Mouse (Mus musculus) intestine, embryonic 15.5 days (tissue): ENCODE data around the gene Runx1. TPM values are rescaled to one million over a fixed set of nuclear protein-coding genes. Genes with fewer than 3 reads are reported as not detected.

Experiments
- ATAC-seq: fragments of 200-750 bp; cut with Nextera tagmentation; 2 replicates; pipeline ENCODE4 v1.8.0; 2017; ENCODE audit warnings: moderate TSS enrichment, moderate library complexity
- H3K27ac ChIP-seq: fragments of 300-500 bp; sonication (generic); 2 replicates; pipeline ENCODE4 v1.5.1; 2015; ENCODE audit warnings: mild to moderate bottlenecking, inconsistent platforms
- H3K27me3 ChIP-seq: fragments of 300-500 bp; sonication (generic); replicated peaks from 2 replicates; pipeline ENCODE4 v1.6.1; 2015; ENCODE audit warnings: inconsistent platforms
- H3K36me3 ChIP-seq: fragments of 300-500 bp; sonication (generic); 2 replicates; pipeline ENCODE4 v1.6.1; 2015; ENCODE audit warnings: inconsistent platforms
- H3K4me1 ChIP-seq: fragments of 300-500 bp; sonication (generic); replicated peaks from 2 replicates; pipeline ENCODE4 v1.6.1; 2015; ENCODE audit warnings: inconsistent platforms
- H3K4me2 ChIP-seq: fragments of 300-500 bp; sonication (generic); replicated peaks from 2 replicates; pipeline ENCODE4 v1.6.1; 2015; ENCODE audit warnings: mild to moderate bottlenecking, inconsistent platforms
- H3K4me3 ChIP-seq: fragments of 300-500 bp; sonication (generic); replicated peaks from 2 replicates; pipeline ENCODE4 v1.5.1; 2015; ENCODE audit warnings: inconsistent platforms
- H3K9ac ChIP-seq: fragments of 300-500 bp; sonication (generic); 2 replicates; pipeline ENCODE4 v1.6.1; 2015; ENCODE audit warnings: inconsistent platforms
- H3K9me3 ChIP-seq: fragments of 300-500 bp; sonication (generic); 2 replicates; pipeline ENCODE4 v1.6.1; 2016; ENCODE audit warnings: inconsistent platforms
- WGBS: fragments of 180-500 bp; shearing (Covaris S2); methylation state at CpG from one replicate; pipeline ENCODE4 v1.1.7; 2015; 5-methylcytosine and 5-hydroxymethylcytosine counted together
- polyA plus RNA-seq: library from polyadenylated mRNA; unstranded; fragments of >200 nt; fragmentation: Nextera tagmentation; extraction: Ambion mirVana; gene quantifications from 2 replicates; pipeline ENCODE4 v1.2.1, GENCODE M21; 2015

Runx1 gene
- polyA plus RNA-seq, 1 experiment from 2014 or later = 2.5 TPM

DNA sequence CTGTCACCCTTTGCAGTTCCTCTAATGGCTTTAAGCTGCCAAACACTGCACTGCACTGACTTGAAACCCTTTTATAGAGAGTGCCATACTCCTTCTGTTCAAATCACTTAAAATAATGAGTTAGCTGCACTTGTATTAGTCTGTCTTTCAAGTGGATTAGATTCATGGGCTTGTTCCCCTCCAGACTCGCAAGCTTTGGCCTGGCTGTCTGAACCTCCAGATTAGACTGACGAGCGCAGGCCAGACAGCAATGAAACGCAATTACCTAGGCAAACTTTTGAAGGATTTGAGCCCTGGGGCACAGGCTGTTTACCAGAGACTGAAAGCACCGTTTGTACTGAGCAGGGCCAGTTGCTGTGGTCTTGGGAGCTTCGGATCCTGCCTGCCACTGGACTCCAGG, 198.7 kb downstream of the Runx1 start:
- Histone ChIP-seq H3K27ac (no peak overlapping the region), H3K4me3 (no peak overlapping the region), H3K4me1 (peaks cover 19% of the 10 kb centered on the region), H3K4me2 (no peak overlapping the region), H3K27me3 (no peaks in the 10 kb centered on the region), H3K9me3 (no peaks in the 10 kb centered on the region), H3K36me3 (no peaks in the 10 kb centered on the region), H3K9ac (no peak overlapping the region)
- 45% methylated on average over 6 of the region's 6 CpGs for WGBS
- ATAC-seq = no peak

DNA sequence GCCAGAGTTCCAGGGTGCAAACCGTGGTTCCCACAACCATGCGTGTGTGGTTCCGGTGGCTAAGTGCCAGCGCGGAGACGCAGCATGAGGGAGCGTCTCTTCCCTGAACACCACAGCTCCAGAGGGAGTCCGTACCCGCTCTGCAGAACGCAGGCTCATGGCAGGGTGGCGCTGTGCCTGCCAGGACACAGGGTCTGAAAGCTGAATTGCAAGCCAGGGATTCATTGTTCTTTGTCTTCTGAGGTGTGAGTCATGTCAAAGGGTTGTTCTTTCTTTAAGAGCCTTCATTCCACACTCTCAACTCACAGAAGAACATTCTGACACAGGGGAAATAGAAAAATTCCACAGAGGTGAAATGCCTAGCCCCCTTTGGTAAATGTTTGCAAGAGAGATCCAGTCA, 202.0 kb downstream of the Runx1 start:
- 90% methylated on average over 11 of the region's 11 CpGs for WGBS
- Histone ChIP-seq H3K4me2 (no peak overlapping the region), H3K27ac (no peak overlapping the region), H3K36me3 (no peaks in the 10 kb centered on the region), H3K27me3 (no peaks in the 10 kb centered on the region), H3K9me3 (no peaks in the 10 kb centered on the region), H3K9ac (no peak overlapping the region), H3K4me3 (no peak overlapping the region), H3K4me1 (no peaks in the 10 kb centered on the region)
- no peak for ATAC-seq

DNA sequence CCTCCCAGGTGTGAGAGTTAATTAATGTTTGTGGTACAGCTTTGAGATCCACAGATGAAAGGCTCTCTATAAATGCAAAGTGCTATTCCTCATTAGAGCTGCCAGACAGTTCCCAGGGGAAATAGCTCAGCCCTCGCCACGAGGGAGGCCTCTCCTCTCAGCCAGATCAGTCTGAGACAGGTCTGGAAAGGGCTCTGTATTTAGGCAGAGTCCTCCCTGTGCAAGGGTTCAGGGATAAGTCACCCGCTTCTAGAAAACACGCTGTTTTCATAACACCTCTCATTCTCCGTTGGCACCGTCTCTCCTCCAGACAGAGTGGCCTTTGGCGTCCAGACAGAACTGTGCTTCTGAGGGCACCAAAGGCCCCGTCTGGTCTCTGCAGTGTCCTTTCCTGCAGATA, 204.1 kb downstream of the Runx1 start:
- ATAC-seq = no peak
- Histone ChIP-seq H3K4me2 (no peak overlapping the region), H3K36me3 (no peaks in the 10 kb centered on the region), H3K27ac (no peak overlapping the region), H3K4me3 (no peak overlapping the region), H3K27me3 (no peaks in the 10 kb centered on the region), H3K9ac (no peak overlapping the region), H3K9me3 (no peaks in the 10 kb centered on the region), H3K4me1 (no peaks in the 10 kb centered on the region)
- 63% methylated on average over 8 of the region's 8 CpGs for WGBS

DNA sequence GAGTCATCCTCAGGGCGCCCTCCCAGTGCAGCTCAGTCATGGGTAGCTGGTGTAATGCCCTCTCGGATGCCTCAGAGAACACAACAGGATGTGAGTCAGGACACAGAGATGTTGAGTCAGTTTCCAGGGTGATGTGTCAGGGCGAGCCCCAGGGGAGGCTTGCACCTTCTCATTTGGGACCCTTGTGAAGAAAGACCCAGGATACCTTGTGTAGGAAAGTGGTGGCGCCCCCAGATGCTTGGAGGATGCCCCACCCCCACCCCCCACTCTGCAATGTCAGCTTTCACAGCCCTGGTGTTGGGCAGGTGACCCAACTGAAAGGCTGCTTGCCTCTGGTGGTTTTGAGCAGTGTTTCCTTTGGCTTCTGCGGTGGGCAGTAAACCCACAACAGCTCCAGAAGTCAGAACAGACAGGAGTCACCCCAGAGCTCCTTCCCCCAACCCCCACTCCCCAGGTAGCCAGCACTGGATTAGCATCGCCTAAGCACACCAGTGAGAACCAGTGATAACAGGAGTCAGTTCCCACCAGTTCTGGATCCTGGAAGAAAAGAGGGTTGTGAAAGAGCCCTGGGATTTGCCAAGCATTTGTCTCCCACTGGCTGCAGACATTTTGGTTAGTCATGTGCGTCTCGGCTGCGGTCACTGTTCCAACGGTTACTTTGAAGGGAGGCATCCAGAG, 205.0 kb downstream of the Runx1 start:
- no peaks in the 10 kb centered on the region for H3K9me3 ChIP-seq
- no peaks in the 10 kb centered on the region for H3K36me3 ChIP-seq
- H3K27ac ChIP-seq = no peak overlapping the region
- no peak for ATAC-seq
- no peaks in the 10 kb centered on the region for H3K4me1 ChIP-seq
- no peak overlapping the region for H3K4me2 ChIP-seq
- H3K27me3 ChIP-seq = no peaks in the 10 kb centered on the region
- H3K9ac ChIP-seq = no peak overlapping the region
- WGBS = 66% methylated on average over 10 of the region's 10 CpGs
- no peak overlapping the region for H3K4me3 ChIP-seq

DNA sequence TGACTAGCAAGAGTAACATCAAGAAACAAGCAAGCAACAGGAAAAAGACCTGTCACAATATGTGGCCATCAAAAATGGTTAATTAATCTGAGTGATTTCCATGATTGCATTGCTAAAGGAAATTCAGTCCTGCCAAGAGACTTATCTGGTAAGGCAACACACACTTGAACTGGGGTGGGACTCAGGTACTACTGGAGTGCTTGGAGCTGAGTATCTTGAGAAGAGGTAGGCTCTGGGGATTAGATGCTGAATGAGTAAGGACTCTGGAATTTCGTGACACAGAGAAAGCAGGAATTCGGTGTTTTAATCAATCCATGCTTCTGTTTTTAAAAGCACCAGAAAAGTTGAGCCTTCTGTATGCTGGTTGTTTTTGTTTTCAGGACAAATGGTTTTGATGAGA, 209.1 kb downstream of the Runx1 start:
- no peak overlapping the region for H3K4me2 ChIP-seq

DNA sequence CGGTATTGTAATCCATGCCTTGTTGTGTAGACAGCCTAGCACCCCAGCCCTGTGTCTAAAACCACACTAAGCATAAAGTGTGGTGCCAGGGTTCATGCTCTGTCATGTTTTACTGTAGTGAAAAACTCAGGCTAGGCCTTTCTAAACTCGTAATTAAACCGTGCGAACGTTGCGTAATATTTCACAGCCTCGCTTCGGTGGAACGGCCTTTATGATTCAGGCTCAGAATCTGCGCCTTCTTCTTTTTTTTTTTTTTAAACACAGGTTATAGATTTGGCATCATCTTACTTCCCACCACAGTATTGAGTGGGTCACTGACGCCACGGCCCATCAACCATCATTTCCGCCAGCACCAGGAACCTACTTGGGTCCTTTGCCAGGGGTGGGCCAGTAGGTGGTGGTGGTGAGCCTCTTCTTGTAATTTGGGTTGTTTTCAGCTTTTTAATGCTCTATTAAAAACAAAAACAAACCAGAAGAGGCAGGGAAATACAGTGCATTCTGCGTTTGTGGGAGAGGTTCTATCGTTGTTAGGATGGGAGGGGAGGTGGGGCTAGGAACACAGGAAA, 210.6 kb downstream of the Runx1 start:
- no peak overlapping the region for H3K9ac ChIP-seq
- WGBS = 93% methylated on average over 15 of the region's 15 CpGs
- H3K9me3 ChIP-seq = no peaks in the 10 kb centered on the region
- no peaks in the 10 kb centered on the region for H3K27me3 ChIP-seq
- 0 out of 2 replicates have a peak, but pooled peaks cover 3% of the 10 kb centered on the region for H3K4me1 ChIP-seq
- ATAC-seq = no peak
- no peaks in the 10 kb centered on the region for H3K36me3 ChIP-seq
- H3K27ac ChIP-seq = no peak overlapping the region
- H3K4me2 ChIP-seq = no peak overlapping the region
- no peak overlapping the region for H3K4me3 ChIP-seq

More for the DNA sequence above, 209.1 kb downstream of the Runx1 start:
- no peak for ATAC-seq
- 92% methylated on average over 2 of the region's 2 CpGs for WGBS
- Histone ChIP-seq H3K27ac (no peak overlapping the region), H3K36me3 (no peaks in the 10 kb centered on the region), H3K4me3 (no peak overlapping the region), H3K27me3 (no peaks in the 10 kb centered on the region), H3K9ac (no peak overlapping the region), H3K4me1 (no peaks in the 10 kb centered on the region), H3K9me3 (no peaks in the 10 kb centered on the region)

DNA sequence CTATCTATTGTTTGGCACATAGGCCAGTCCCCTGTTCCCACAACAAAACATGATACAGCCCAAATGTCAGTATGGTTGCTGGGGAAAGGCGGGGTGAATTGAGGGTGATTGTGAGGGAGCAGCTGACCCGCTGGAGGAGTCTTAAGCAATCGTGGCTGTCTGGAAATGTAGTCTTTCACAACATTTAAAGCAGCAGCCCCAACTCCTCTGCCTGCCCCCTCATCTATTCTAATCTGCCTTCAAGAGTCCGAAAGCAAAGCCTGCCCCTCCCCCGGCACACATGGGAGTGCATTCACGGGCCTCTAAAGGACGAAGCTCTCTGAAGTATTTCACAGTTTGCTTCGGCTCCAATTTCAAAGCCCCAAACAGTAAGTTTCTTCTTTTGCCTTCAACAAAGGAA, 213.4 kb downstream of the Runx1 start:
- Histone ChIP-seq H3K9ac (no peak overlapping the region), H3K27ac (no peak overlapping the region), H3K9me3 (no peaks in the 10 kb centered on the region), H3K4me2 (no peak overlapping the region), H3K4me3 (no peak overlapping the region), H3K36me3 (no peaks in the 10 kb centered on the region), H3K4me1 (peaks cover 15% of the 10 kb centered on the region), H3K27me3 (no peaks in the 10 kb centered on the region)
- WGBS = 53% methylated on average over 8 of the region's 8 CpGs
- no peak for ATAC-seq

DNA sequence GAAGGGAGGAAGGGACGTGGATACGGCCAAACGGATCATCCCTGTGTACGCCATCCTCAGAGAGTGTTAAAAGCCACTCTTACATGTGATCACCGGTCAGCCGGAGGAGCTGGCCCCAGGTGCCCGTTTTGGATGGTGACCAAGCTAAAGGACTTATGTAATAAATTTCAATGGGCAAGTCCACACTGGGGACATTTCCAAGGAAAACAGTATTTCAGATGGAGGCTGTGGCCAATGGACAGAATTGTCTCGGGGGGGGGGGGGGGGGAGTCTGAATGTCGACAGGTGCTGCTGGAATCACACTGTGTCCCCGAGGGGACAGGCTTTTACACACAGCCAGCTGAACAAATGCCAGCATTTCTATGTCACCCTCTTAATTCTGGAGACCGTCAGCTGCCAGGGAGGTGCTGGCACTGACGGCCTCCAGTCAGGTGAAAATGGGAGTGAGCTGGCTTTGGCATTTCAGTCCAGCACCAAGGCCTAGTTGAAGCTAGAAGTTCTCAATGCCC, 214.3 kb downstream of the Runx1 start:
- WGBS = 91% methylated on average over 12 of the region's 12 CpGs
- Histone ChIP-seq H3K9me3 (no peaks in the 10 kb centered on the region), H3K4me3 (no peak overlapping the region)

DNA sequence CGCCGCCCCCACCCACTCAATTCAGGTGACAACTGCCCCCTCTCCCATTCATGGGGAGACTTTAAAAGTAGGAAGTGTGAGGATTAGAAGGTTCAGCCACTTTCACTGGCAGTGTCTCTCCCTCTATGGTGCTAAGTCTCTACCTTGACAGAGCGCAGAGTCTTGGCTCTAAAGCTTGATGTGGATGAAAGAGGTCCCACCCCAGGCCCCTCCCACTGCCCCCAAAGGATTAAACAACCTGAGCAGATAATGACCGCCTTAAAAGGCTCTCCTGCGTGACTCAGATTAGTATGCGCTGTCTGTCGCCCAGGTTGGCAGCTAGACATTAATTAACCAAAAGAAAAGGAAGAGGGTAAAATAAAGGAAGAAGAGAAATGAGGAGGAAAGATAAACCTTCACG, 215.5 kb downstream of the Runx1 start:
- Histone ChIP-seq H3K9me3 (no peaks in the 10 kb centered on the region), H3K9ac (no peak overlapping the region), H3K4me2 (no peak overlapping the region), H3K36me3 (no peaks in the 10 kb centered on the region), H3K27me3 (peaks cover 6% of the 10 kb centered on the region; the same call in 1 of the 2 replicates), H3K27ac (no peak overlapping the region), H3K4me1 (peaks cover 21% of the 10 kb centered on the region), H3K4me3 (no peak overlapping the region)
- peak; percentile 54 for ATAC-seq
- 42% methylated on average over 8 of the region's 8 CpGs for WGBS

More for the DNA sequence above, 214.3 kb downstream of the Runx1 start:
- peaks cover 2% of the 10 kb centered on the region; the same call in 1 of the 2 replicates for H3K27me3 ChIP-seq
- H3K4me2 ChIP-seq = no peak overlapping the region
- H3K36me3 ChIP-seq = no peaks in the 10 kb centered on the region
- H3K4me1 ChIP-seq = peaks cover 15% of the 10 kb centered on the region
- no peak overlapping the region for H3K9ac ChIP-seq
- no peak overlapping the region for H3K27ac ChIP-seq
- ATAC-seq = no peak

DNA sequence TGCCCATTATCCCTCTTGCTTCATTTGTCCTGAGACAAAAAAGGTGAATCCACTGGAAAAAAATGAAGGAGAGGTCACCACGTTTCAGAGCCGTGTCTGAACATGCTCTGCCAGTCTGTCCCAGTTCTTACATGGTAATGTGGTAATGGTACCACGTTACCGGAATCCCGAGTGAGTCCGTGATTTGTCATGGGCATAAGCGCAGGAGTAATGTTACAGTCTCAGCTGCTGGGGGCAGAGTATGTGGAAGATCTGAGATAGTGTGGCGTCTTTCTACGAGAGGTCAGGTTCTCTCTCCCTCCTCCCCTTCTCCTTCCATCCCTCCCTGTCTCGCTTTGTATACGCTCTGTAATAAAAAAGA, 216.3 kb downstream of the Runx1 start:
- H3K9ac ChIP-seq = no peak overlapping the region
- H3K4me1 ChIP-seq = peaks cover 24% of the 10 kb centered on the region
- no peak overlapping the region for H3K4me3 ChIP-seq
- no peaks in the 10 kb centered on the region for H3K36me3 ChIP-seq
- no peak overlapping the region for H3K4me2 ChIP-seq
- peaks cover 6% of the 10 kb centered on the region; the same call in 1 of the 2 replicates for H3K27me3 ChIP-seq
- WGBS = 46% methylated on average over 11 of the region's 11 CpGs
- no peak for ATAC-seq
- H3K9me3 ChIP-seq = no peaks in the 10 kb centered on the region
- H3K27ac ChIP-seq = no peak overlapping the region

DNA sequence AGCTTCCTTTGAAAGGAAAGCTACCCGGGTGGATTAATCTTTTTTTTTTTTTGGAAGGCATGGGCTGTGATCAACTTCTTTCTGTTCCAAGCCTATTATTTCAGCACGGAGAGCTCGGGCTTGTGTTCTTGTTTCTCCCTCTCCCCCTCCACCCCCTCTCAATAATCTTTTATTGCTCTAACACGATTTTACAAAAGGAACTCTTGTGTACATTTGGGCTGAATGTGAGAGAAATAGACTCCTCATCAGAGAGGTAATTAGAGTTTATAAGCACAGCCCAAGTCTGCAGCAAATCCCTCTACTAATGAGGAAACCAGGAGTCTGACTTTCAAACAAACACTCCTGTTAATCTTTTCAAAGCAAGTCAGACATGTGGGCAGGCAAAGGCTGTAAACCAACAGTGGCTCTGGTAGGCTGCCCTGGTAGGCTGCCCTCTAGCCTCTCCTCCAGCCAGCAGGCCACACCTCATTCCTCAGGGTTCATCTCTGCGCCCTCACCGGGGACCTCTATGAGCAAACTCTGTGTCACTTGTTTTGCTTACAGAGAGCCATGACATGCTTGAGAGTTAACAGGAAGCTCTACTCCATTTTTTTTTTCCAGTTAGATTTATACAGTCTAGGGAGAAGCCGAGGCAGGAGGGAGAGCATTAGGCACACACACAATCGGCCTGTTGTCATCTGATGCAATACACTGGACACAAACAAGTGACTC, 216.8 kb downstream of the Runx1 start:
- Histone ChIP-seq H3K27me3 (peaks cover 6% of the 10 kb centered on the region; the same call in 1 of the 2 replicates), H3K9ac (no peak overlapping the region), H3K4me1 (peaks cover 24% of the 10 kb centered on the region), H3K4me2 (peak overlapping the region; percentile 17), H3K27ac (no peak overlapping the region), H3K9me3 (no peaks in the 10 kb centered on the region), H3K36me3 (no peaks in the 10 kb centered on the region), H3K4me3 (no peak overlapping the region)
- 12% methylated on average over 8 of the region's 8 CpGs for WGBS
- ATAC-seq = peak; percentile 62

DNA sequence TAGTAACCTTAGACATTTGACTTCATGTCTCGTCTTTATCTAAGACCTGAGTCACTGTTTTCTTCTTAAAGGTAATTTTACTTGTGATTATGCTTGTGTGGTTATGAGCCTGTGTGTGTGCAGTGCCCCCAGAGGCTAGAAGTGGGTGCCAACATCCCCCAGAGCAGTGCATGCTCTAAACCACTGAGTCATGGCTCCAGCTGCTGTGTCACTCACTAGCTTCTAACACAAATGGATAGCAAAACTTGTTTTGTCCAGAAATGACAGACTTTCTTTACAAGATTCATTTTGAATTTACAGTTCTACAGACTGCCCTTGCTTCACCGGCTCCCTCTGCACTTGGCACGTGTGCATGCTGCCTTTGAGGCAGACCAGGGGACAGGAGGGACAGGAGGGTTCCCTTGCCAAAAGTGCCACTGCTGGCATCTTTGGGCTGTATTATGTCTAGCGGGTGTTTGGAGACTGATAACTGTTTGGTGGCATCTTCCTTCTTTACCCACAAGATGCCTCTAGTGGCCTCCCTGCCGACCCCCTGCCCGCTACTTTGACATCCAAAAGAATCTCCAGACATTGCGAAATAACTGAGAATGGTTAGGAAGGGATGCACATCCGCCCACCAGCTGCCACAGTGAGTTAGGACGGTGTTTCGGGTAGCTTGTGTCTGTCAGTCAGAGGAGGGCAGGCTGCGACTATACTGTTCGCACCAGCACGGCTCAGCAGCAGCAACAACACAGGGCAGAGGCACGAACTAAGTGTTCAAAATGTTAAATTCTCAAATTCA, 217.6 kb downstream of the Runx1 start:
- H3K36me3 ChIP-seq = no peaks in the 10 kb centered on the region
- no peak for ATAC-seq
- no peak overlapping the region; the same call in 1 of the 2 replicates for H3K4me2 ChIP-seq
- H3K27me3 ChIP-seq = peaks cover 6% of the 10 kb centered on the region; the same call in 1 of the 2 replicates
- H3K9me3 ChIP-seq = no peaks in the 10 kb centered on the region
- H3K27ac ChIP-seq = no peak overlapping the region
- H3K4me1 ChIP-seq = peaks cover 24% of the 10 kb centered on the region
- H3K4me3 ChIP-seq = no peak overlapping the region
- WGBS = 44% methylated on average over 14 of the region's 14 CpGs
- no peak overlapping the region for H3K9ac ChIP-seq
